Mouse (Mus musculus): ENCODE measurements around the gene Pde3a.

GRCm38 (mm10) chr6:141200173-141200615 is 48.9 kb upstream of the Pde3a start:
- TF ChIP-seq CTCF (IDR thresholded peaks at IDR 0.05; ENCODE audit: low read depth) = no peak
- TF ChIP-seq EP300 (optimal IDR thresholded peaks at IDR 0.05) = no peak

All from stomach, postnatal 0 days (tissue).